Mouse (Mus musculus): ENCODE measurements at regions not wholly inside any gene's neighbourhood (a gene's known extent, or its start where the extent isn't known, plus 50 kb on each side); places are given as distances from the start of the nearest gene placed in this dataset.

GRCm38 (mm10) chrX:129158794-129159411, 590.6 kb upstream of the Diaph2 start:
- H3K9me3 ChIP-seq (replicated peaks) = no peaks in the 10 kb centered on the region
- H3K27me3 ChIP-seq = no peaks in the 10 kb centered on the region
- no peak overlapping the region for H3K4me3 ChIP-seq (replicated peaks)
- ATAC-seq (replicated peaks; ENCODE audit: low FRiP score) = peak; percentile 49; the same call in 1 of the 2 replicates
- no peaks in the 10 kb centered on the region for H3K4me1 ChIP-seq
- H3K36me3 ChIP-seq = no peaks in the 10 kb centered on the region
- H3K27ac ChIP-seq = no peak overlapping the region
- 67% methylated on average over 2 of the region's 2 CpGs for WGBS
- H3K9ac ChIP-seq = no peak overlapping the region
- no peak overlapping the region for H3K4me2 ChIP-seq
